Mouse (Mus musculus) kidney, adult 2 months (tissue): ENCODE data around the gene Rem1. TPM values are rescaled to one million over a fixed set of nuclear protein-coding genes. Genes with fewer than 3 reads are reported as not detected.

Source experiments
- DNase-seq: peaks from one replicate; pipeline ENCODE4 v3.0.0; 2021
- H3K27ac ChIP-seq: fragments of 200-500 bp; 2 replicates; pipeline ENCODE4 v1.5.1; 2012; ENCODE audit warnings: low read depth, low read length, control low read depth, inconsistent platforms; ENCODE audit not compliant: insufficient read depth
- H3K27me3 ChIP-seq: fragments of 200-500 bp; replicated peaks from 2 replicates; pipeline ENCODE4 v1.6.1; 2012; ENCODE audit warnings: mild to moderate bottlenecking, moderate library complexity, low read length, inconsistent platforms; ENCODE audit not compliant: control insufficient read depth, insufficient read depth
- H3K36me3 ChIP-seq: fragments of 200-500 bp; 2 replicates; pipeline ENCODE4 v1.6.1; 2012; ENCODE audit warnings: mild to moderate bottlenecking, moderate library complexity, low read length, inconsistent platforms; ENCODE audit not compliant: control insufficient read depth, insufficient read depth
- H3K4me1 ChIP-seq: fragments of 200-500 bp; 2 replicates; pipeline ENCODE4 v1.6.1; 2011; ENCODE audit warnings: low read length; ENCODE audit not compliant: control insufficient read depth, insufficient read depth
- H3K4me3 ChIP-seq: fragments of 200-500 bp; 2 replicates; pipeline ENCODE4 v1.5.1; 2011; ENCODE audit warnings: mild to moderate bottlenecking, low read depth, low read length, control low read depth; ENCODE audit not compliant: insufficient read depth
- CTCF ChIP-seq: fragments of 200-500 bp; conservative IDR thresholded peaks from 2 replicates; pipeline ENCODE4 v1.5.1; 2011; ENCODE audit warnings: low read depth, mild to moderate bottlenecking, control low read depth, low read length, moderate library complexity, mixed read lengths; ENCODE audit not compliant: insufficient read depth, insufficient read length
- POLR2A ChIP-seq: fragments of 200-500 bp; IDR thresholded peaks from one replicate; pipeline ENCODE4 v1.6.1; 2011; ENCODE audit warnings: low read depth, low read length, control low read depth
- WGBS: fragments of 180-500 bp; shearing (Covaris S2); methylation state at CpG from one replicate; pipeline ENCODE4 v1.1.7; 2018; 5-methylcytosine and 5-hydroxymethylcytosine counted together
- polyA plus RNA-seq: library from polyadenylated mRNA; depleted of rRNA; stranded (reverse); fragments of >200 nt; gene quantifications from 2 replicates; pipeline ENCODE4 v1.2.3, GENCODE M21; 2012; rRNA removed

Gene Rem1
- polyA plus RNA-seq, result 10.5 and 13.5 TPM in 2 replicates

GRCm38 (mm10) chr2:152626774-152627591, at the start of gene Rem1:
TSS of gene Rem1 (plus strand) at chr2:152626951.
- peak within 1 kb of the TSS; percentile 51 for H3K4me3 ChIP-seq
- TF ChIP-seq CTCF (no peak), POLR2A (no peak)
- peak; percentile 48 for DNase-seq
- H3K36me3 ChIP-seq, result no peaks in the 10 kb centered on the region
- peak within 1 kb of the TSS; percentile 58 for H3K27ac ChIP-seq
- no peaks in the 10 kb centered on the region for H3K27me3 ChIP-seq
- 2% methylated on average over 57 of the region's 59 CpGs for WGBS
- no peaks in the 10 kb centered on the region for H3K4me1 ChIP-seq

- no peaks in the 10 kb centered on the region for H3K36me3 ChIP-seq
- H3K27ac ChIP-seq, result no peak within 1 kb of the TSS
- no peak for TF ChIP-seq CTCF
- TF ChIP-seq POLR2A, result no peak
- peak; percentile 31 for DNase-seq
- H3K4me3 ChIP-seq, result no peak within 1 kb of the TSS
- peaks cover 10% of the 10 kb centered on the region for H3K4me1 ChIP-seq
- no peaks in the 10 kb centered on the region for H3K27me3 ChIP-seq
- 62% methylated on average over 7 of the region's 7 CpGs for WGBS
Measured at GRCm38 (mm10) chr2:152580107-152580506, 46.6 kb upstream of the Rem1 start, which contains the start of gene Defb19. TSS of gene Defb19 (minus strand) at chr2:152580312.

- Histone ChIP-seq H3K36me3 (no peaks in the 10 kb centered on the region), H3K4me1 (peaks cover 10% of the 10 kb centered on the region), H3K27me3 (no peaks in the 10 kb centered on the region), H3K27ac (no peak overlapping the region), H3K4me3 (no peak overlapping the region)
- no peak for DNase-seq
- TF ChIP-seq CTCF, result no peak
- TF ChIP-seq POLR2A, result no peak
- 82% methylated on average over 11 of the region's 11 CpGs for WGBS
Measured at GRCm38 (mm10) chr2:152580612-152581011, 46.1 kb upstream of the Rem1 start.

GRCm38 (mm10) chr2:152586926-152587560, 39.7 kb upstream of the Rem1 start:
- TF ChIP-seq POLR2A (no peak), CTCF (peak; percentile 57; the same call in 1 of the 2 replicates)
- H3K27ac ChIP-seq, result no peak overlapping the region
- no peak overlapping the region for H3K4me3 ChIP-seq
- no peaks in the 10 kb centered on the region for H3K36me3 ChIP-seq
- WGBS, result 84% methylated on average over 4 of the region's 4 CpGs
- DNase-seq, result peak; percentile 51
- no peaks in the 10 kb centered on the region for H3K27me3 ChIP-seq
- H3K4me1 ChIP-seq, result peaks cover 13% of the 10 kb centered on the region

GRCm38 (mm10) chr2:152588450-152588849, 38.3 kb upstream of the Rem1 start:
- TF ChIP-seq POLR2A, result no peak
- TF ChIP-seq CTCF, result no peak
- no peak for DNase-seq

GRCm38 (mm10) chr2:152589021-152589420, 37.7 kb upstream of the Rem1 start:
- peak; percentile 48 for DNase-seq
- Histone ChIP-seq H3K36me3 (no peaks in the 10 kb centered on the region), H3K27ac (no peak overlapping the region), H3K27me3 (no peaks in the 10 kb centered on the region), H3K4me1 (peaks cover 6% of the 10 kb centered on the region; the same call in 1 of the 2 replicates), H3K4me3 (no peak overlapping the region)
- 36% methylated on average over 6 of the region's 6 CpGs for WGBS
- TF ChIP-seq POLR2A (no peak), CTCF (no peak)

More at GRCm38 (mm10) chr2:152588450-152588849, 38.3 kb upstream of the Rem1 start:
- peaks cover 6% of the 10 kb centered on the region; the same call in 1 of the 2 replicates for H3K4me1 ChIP-seq
- no peaks in the 10 kb centered on the region for H3K27me3 ChIP-seq
- H3K4me3 ChIP-seq, result no peak overlapping the region
- 26% methylated on average over 2 of the region's 2 CpGs for WGBS
- no peak overlapping the region for H3K27ac ChIP-seq
- no peaks in the 10 kb centered on the region for H3K36me3 ChIP-seq

GRCm38 (mm10) chr2:152599299-152599698, 27.5 kb upstream of the Rem1 start, which contains the start of gene Defb45:
TSS of gene Defb45 (minus strand) at chr2:152599399.
- DNase-seq, result no peak
- H3K4me1 ChIP-seq, result no peaks in the 10 kb centered on the region
- TF ChIP-seq POLR2A, result no peak
- TF ChIP-seq CTCF, result no peak
- H3K36me3 ChIP-seq, result no peaks in the 10 kb centered on the region
- no peak within 1 kb of the TSS for H3K4me3 ChIP-seq
- H3K27me3 ChIP-seq, result no peaks in the 10 kb centered on the region
- WGBS, result 62% methylated on average over 7 of the region's 7 CpGs
- H3K27ac ChIP-seq, result no peak within 1 kb of the TSS
